Mouse (Mus musculus) lung, postnatal 4 days (tissue): ENCODE results near the gene Mesp2.
"Not testable (repeated sequence)": the region's sequence is repeated elsewhere in the genome, so short reads cannot be mapped to it uniquely, and the experiment has no call there.

Source experiments
- DNase-seq, 2 experiments: peaks; one replicate each; pipeline ENCODE4 v3.0.0; 2021

Gene Mesp2

GRCm38 (mm10) chr7:79810611-79811506, at the start of gene Mesp2:
Gene Mesp2 (plus strand): TSS chr7:79810727.
- DNase-seq: peak; percentile 85 to 89

- DNase-seq: no peak
Measured at GRCm38 (mm10) chr7:79761124-79761876, 49.2 kb upstream of the Mesp2 start.

GRCm38 (mm10) chr7:79762106-79762505, 48.4 kb upstream of the Mesp2 start:
- DNase-seq: no peak

- no peak for DNase-seq
Measured at GRCm38 (mm10) chr7:79765991-79766390, 44.5 kb upstream of the Mesp2 start.

- no peak for DNase-seq
Measured at GRCm38 (mm10) chr7:79769664-79770063, 40.9 kb upstream of the Mesp2 start.

GRCm38 (mm10) chr7:79771561-79772512, 38.7 kb upstream of the Mesp2 start:
- no peak for DNase-seq

- peak; percentile 63 to 84 for DNase-seq
Measured at GRCm38 (mm10) chr7:79780647-79781626, 29.6 kb upstream of the Mesp2 start.

GRCm38 (mm10) chr7:79781826-79782515, 28.6 kb upstream of the Mesp2 start:
- peak in 1 of 2 experiments; percentile 17 for DNase-seq

- peak in 1 of 2 experiments; percentile 0 for DNase-seq
Measured at GRCm38 (mm10) chr7:79782516-79782855, 28.0 kb upstream of the Mesp2 start.

- DNase-seq: peak; percentile 37 to 78
Measured at GRCm38 (mm10) chr7:79786295-79786694, 24.2 kb upstream of the Mesp2 start.

- DNase-seq: not testable (repeated sequence)
Measured at GRCm38 (mm10) chr7:79789812-79790211, 20.7 kb upstream of the Mesp2 start.

- peak; percentile 46 to 47 for DNase-seq
Measured at GRCm38 (mm10) chr7:79792635-79793421, 17.7 kb upstream of the Mesp2 start.

- DNase-seq: no peak
Measured at GRCm38 (mm10) chr7:79793688-79794087, 16.8 kb upstream of the Mesp2 start, which contains the start of gene Mesp1. Gene Mesp1 (minus strand): TSS chr7:79793788.

- DNase-seq: no peak
Measured at GRCm38 (mm10) chr7:79798606-79799005, 11.9 kb upstream of the Mesp2 start.

- peak; percentile 77 to 87 for DNase-seq
Measured at GRCm38 (mm10) chr7:79799048-79799447, 11.5 kb upstream of the Mesp2 start.

- no peak for DNase-seq
Measured at GRCm38 (mm10) chr7:79799506-79799905, 11.0 kb upstream of the Mesp2 start.

- no peak for DNase-seq
Measured at GRCm38 (mm10) chr7:79800336-79800735, 10.2 kb upstream of the Mesp2 start.

GRCm38 (mm10) chr7:79801391-79801790, 9.1 kb upstream of the Mesp2 start:
- DNase-seq: peak; percentile 35 to 71

GRCm38 (mm10) chr7:79802037-79802436, 8.5 kb upstream of the Mesp2 start:
- no peak for DNase-seq

- peak; percentile 43 to 47 for DNase-seq
Measured at GRCm38 (mm10) chr7:79803887-79804286, 6.6 kb upstream of the Mesp2 start.
